Mouse (Mus musculus) midbrain, embryonic 11.5 days (tissue): ENCODE results near the gene Prkag1. TPM values are rescaled to one million over a fixed set of nuclear protein-coding genes. Genes with fewer than 3 reads are reported as not detected.

Experiments used
- ATAC-seq: fragments of 200-750 bp; cut with Nextera tagmentation; 2 replicates; pipeline ENCODE4 v1.8.0; 2017; ENCODE audit warnings: moderate TSS enrichment, moderate library complexity; ENCODE audit not compliant: low FRiP score
- DNase-seq: peaks from one replicate; pipeline ENCODE4 v3.0.0; 2015; ENCODE audit warnings: low spot score; ENCODE audit errors: missing footprints
- H3K27ac ChIP-seq: fragments of 300-500 bp; sonication (generic); 2 replicates; pipeline ENCODE4 v1.5.1; 2014; ENCODE audit warnings: low read depth, low read length
- H3K27me3 ChIP-seq: fragments of 300-500 bp; sonication (generic); 2 replicates; pipeline ENCODE4 v1.6.1; 2014; ENCODE audit warnings: mild to moderate bottlenecking, low read length, moderate library complexity, mixed read lengths; ENCODE audit not compliant: control insufficient read depth, insufficient read depth
- H3K36me3 ChIP-seq: fragments of 300-500 bp; sonication (generic); 2 replicates; pipeline ENCODE4 v1.6.1; 2014; ENCODE audit warnings: mild to moderate bottlenecking, low read length, moderate library complexity, mixed read lengths; ENCODE audit not compliant: control insufficient read depth, insufficient read depth
- H3K4me1 ChIP-seq: fragments of 300-500 bp; sonication (generic); 2 replicates; pipeline ENCODE4 v1.6.1; 2014; ENCODE audit warnings: low read length; ENCODE audit not compliant: control insufficient read depth, insufficient read depth
- H3K4me2 ChIP-seq: fragments of 300-500 bp; sonication (generic); 2 replicates; pipeline ENCODE4 v1.6.1; 2014; ENCODE audit warnings: mild to moderate bottlenecking, moderate library complexity
- H3K4me3 ChIP-seq: fragments of 300-500 bp; sonication (generic); 2 replicates; pipeline ENCODE4 v1.5.1; 2014; ENCODE audit warnings: low read depth, low read length
- H3K9ac ChIP-seq: fragments of 300-500 bp; sonication (generic); 2 replicates; pipeline ENCODE4 v1.6.1; 2014; ENCODE audit warnings: low read length
- H3K9me3 ChIP-seq: fragments of 300-500 bp; sonication (generic); 2 replicates; pipeline ENCODE4 v1.6.1; 2016; ENCODE audit warnings: low read length; ENCODE audit not compliant: control insufficient read depth
- WGBS: fragments of 180-500 bp; shearing (Covaris S2); extraction: QIAGEN DNeasy Blood & Tissue Kit; methylation state at CpG from one replicate; pipeline ENCODE4 v1.1.7; 2014; 5-methylcytosine and 5-hydroxymethylcytosine counted together
- polyA plus RNA-seq: library from polyadenylated mRNA; unstranded; fragments of >200 nt; fragmentation: Nextera tagmentation; extraction: Ambion mirVana; gene quantifications from 2 replicates; pipeline ENCODE4 v1.2.1, GENCODE M21; 2014

The Prkag1 gene
- polyA plus RNA-seq, 1 experiment from 2014 or later, result 81.4 TPM

GRCm38 (mm10) chr15:98771813-98772425 is 59.4 kb downstream of the Prkag1 start:
- ATAC-seq, result no peak
- Histone ChIP-seq H3K27ac (no peak overlapping the region), H3K9ac (0 out of 2 replicates have a peak overlapping the region, but pooled peaks have one; percentile 33), H3K36me3 (no peaks in the 10 kb centered on the region), H3K4me2 (no peak overlapping the region), H3K4me1 (peaks cover 11% of the 10 kb centered on the region), H3K9me3 (no peaks in the 10 kb centered on the region), H3K4me3 (0 out of 2 replicates have a peak overlapping the region, but pooled peaks have one; percentile 17), H3K27me3 (peaks cover 67% of the 10 kb centered on the region)
- DNase-seq, result peak; percentile 89
- 8% methylated on average over 12 of the region's 12 CpGs for WGBS

DNA sequence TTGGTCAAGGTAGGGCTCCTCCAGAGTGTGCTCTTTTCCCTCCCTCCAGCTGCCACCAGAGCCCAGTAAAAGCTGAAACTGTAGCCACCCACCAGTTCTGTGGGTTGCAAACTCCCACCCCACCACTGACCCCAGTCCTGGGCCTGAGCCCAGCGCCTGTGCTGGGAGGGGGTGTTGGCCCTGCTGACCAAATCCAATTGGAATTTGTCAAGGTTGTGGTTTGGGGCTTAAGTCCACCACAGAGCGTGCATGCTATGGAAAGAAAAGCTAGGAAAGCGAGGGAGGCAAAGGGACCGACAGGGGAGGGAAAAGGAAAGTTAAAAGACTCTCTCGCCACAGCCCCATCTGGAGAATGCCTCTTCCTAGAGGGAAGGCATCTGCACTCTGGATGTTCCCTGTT is 63.1 kb downstream of the Prkag1 start:
- DNase-seq, result peak; percentile 81
- no peak overlapping the region for H3K9ac ChIP-seq
- H3K27me3 ChIP-seq, result peaks cover 39% of the 10 kb centered on the region
- H3K9me3 ChIP-seq, result no peaks in the 10 kb centered on the region
- no peak overlapping the region for H3K4me3 ChIP-seq
- peaks cover 5% of the 10 kb centered on the region for H3K4me1 ChIP-seq
- no peak overlapping the region for H3K4me2 ChIP-seq
- no peaks in the 10 kb centered on the region for H3K36me3 ChIP-seq
- ATAC-seq, result no peak
- 18% methylated on average over 5 of the region's 5 CpGs for WGBS
- no peak overlapping the region for H3K27ac ChIP-seq

DNA sequence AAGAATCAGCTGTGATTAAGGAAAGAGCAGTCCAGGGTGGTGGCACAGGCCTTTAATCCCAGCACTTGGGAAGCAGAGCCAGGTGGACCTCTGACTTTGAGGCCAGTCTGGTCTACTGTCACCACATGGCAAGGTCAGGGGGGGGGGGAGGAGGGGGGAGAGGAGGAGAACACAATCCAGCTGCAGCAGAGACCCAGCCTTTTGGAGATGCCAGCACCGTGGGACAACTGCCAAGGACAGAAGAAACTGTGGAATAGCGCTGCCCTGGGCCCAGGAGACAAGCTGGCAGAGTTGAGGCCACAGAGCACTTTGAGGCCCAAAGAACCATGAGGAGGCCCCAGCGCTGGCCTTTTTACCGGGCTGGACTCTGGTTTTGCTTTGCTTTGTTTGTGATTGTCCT is 65.4 kb downstream of the Prkag1 start:
- WGBS, result 65% methylated on average over 4 of the region's 4 CpGs
- no peaks in the 10 kb centered on the region for H3K36me3 ChIP-seq
- H3K27me3 ChIP-seq, result peaks cover 16% of the 10 kb centered on the region
- DNase-seq (no peak), ATAC-seq (no peak)
- peaks cover 10% of the 10 kb centered on the region for H3K4me1 ChIP-seq
- H3K9me3 ChIP-seq, result no peaks in the 10 kb centered on the region
- no peak overlapping the region for H3K4me3 ChIP-seq
- H3K9ac ChIP-seq, result no peak overlapping the region
- no peak overlapping the region for H3K27ac ChIP-seq
- H3K4me2 ChIP-seq, result no peak overlapping the region

Other genes with a start within 250 kb of the Prkag1 start
- 9.3 and 10.6 TPM in 2 replicates for gene Adcy6, start 221.4 kb downstream of the Prkag1 start, polyA plus RNA-seq
- 35.5 and 39.5 TPM in 2 replicates for gene Cacnb3, start 200.7 kb downstream of the Prkag1 start, polyA plus RNA-seq
- gene Ddx23, start 168.6 kb downstream of the Prkag1 start, polyA plus RNA-seq, result 24.8 and 24.9 TPM in 2 replicates
- gene Rnd1, start 154.1 kb downstream of the Prkag1 start, polyA plus RNA-seq, result 6.1 and 6.3 TPM in 2 replicates
- 0.71 and 1.4 TPM in 2 replicates for gene Ccdc65, start 123.3 kb downstream of the Prkag1 start, polyA plus RNA-seq
- gene Fkbp11, start 103.3 kb downstream of the Prkag1 start, polyA plus RNA-seq, result 10.3 and 10.5 TPM in 2 replicates
- 28.1 and 33.4 TPM in 2 replicates for gene Arf3, start 68.3 kb downstream of the Prkag1 start, polyA plus RNA-seq
- gene Wnt10b, start 53.4 kb downstream of the Prkag1 start, polyA plus RNA-seq, result 0.30 and 0.40 TPM in 2 replicates
- gene Wnt1, start 41.7 kb downstream of the Prkag1 start, polyA plus RNA-seq, result 11.6 and 14.0 TPM in 2 replicates
- 0.48 and 0.74 TPM in 2 replicates for gene Ddn, start 22.0 kb downstream of the Prkag1 start, polyA plus RNA-seq
- gene Kmt2d, start 39.7 kb upstream of the Prkag1 start, polyA plus RNA-seq, result 13.2 and 13.3 TPM in 2 replicates
- gene Rhebl1, start 63.0 kb upstream of the Prkag1 start, polyA plus RNA-seq, result 14.2 and 16.7 TPM in 2 replicates
- 0.27 and 0.40 TPM in 2 replicates for gene Dhh, start 67.0 kb upstream of the Prkag1 start, polyA plus RNA-seq
- gene Lmbr1l, start 86.7 kb upstream of the Prkag1 start, polyA plus RNA-seq, result 7.5 and 9.8 TPM in 2 replicates
- gene Tuba1b, start 103.0 kb upstream of the Prkag1 start, polyA plus RNA-seq, result 2,214 and 2,255 TPM in 2 replicates
- not detected in 2 replicates for gene Gm49450, start 122.0 kb upstream of the Prkag1 start, polyA plus RNA-seq
- gene Tuba1a, start 122.2 kb upstream of the Prkag1 start, polyA plus RNA-seq, result 7,669 and 8,043 TPM in 2 replicates
- 102 and 106 TPM in 2 replicates for gene Tuba1c, start 198.4 kb upstream of the Prkag1 start, polyA plus RNA-seq
- 3.6 and 4.8 TPM in 2 replicates for gene Prph, start 223.7 kb upstream of the Prkag1 start, polyA plus RNA-seq
- 19.7 and 27.2 TPM in 2 replicates for gene Troap, start 243.1 kb upstream of the Prkag1 start, polyA plus RNA-seq